Mouse (Mus musculus) liver, embryonic 11.5 days (tissue): Measurements from ENCODE around the gene Galp. TPM values are rescaled to one million over a fixed set of nuclear protein-coding genes. Genes with fewer than 3 reads are reported as not detected.

Source experiments
- ATAC-seq: fragments of 200-750 bp; cut with Nextera tagmentation; replicated peaks from 2 replicates; pipeline ENCODE4 v1.8.0; 2017; ENCODE audit warnings: moderate number of reproducible peaks, mild to moderate bottlenecking, moderate TSS enrichment, moderate library complexity; ENCODE audit not compliant: low FRiP score
- DNase-seq: peaks from one replicate; pipeline ENCODE4 v3.0.0-alpha.2; 2017; ENCODE audit warnings: low spot score
- H3K27ac ChIP-seq: fragments of 300-500 bp; sonication (generic); 2 replicates; pipeline ENCODE4 v1.5.1; 2014; ENCODE audit warnings: mild to moderate bottlenecking, low read depth, low read length, control low read depth
- H3K27me3 ChIP-seq: fragments of 300-500 bp; sonication (generic); replicated peaks from 2 replicates; pipeline ENCODE4 v1.6.1; 2014; ENCODE audit warnings: low read length, mixed read lengths; ENCODE audit not compliant: control insufficient read depth, insufficient read depth
- H3K36me3 ChIP-seq: fragments of 300-500 bp; sonication (generic); 2 replicates; pipeline ENCODE4 v1.6.1; 2014; ENCODE audit warnings: mild to moderate bottlenecking, low read length, moderate library complexity, mixed read lengths; ENCODE audit not compliant: control insufficient read depth, insufficient read depth
- H3K4me1 ChIP-seq: fragments of 300-500 bp; sonication (generic); replicated peaks from 2 replicates; pipeline ENCODE4 v1.6.1; 2014; ENCODE audit warnings: low read length, mixed read lengths; ENCODE audit not compliant: control insufficient read depth, insufficient read depth
- H3K4me2 ChIP-seq: fragments of 300-500 bp; sonication (generic); 2 replicates; pipeline ENCODE4 v1.6.1; 2014; ENCODE audit warnings: mild to moderate bottlenecking, control low read depth, moderate library complexity
- H3K4me3 ChIP-seq: fragments of 300-500 bp; sonication (generic); 2 replicates; pipeline ENCODE4 v1.5.1; 2014; ENCODE audit warnings: low read depth, low read length, control low read depth
- H3K9ac ChIP-seq: fragments of 300-500 bp; sonication (generic); 2 replicates; pipeline ENCODE4 v1.6.1; 2014; ENCODE audit warnings: low read depth, low read length, control low read depth
- H3K9me3 ChIP-seq: fragments of 300-500 bp; sonication (generic); 2 replicates; pipeline ENCODE4 v1.6.1; 2016; ENCODE audit warnings: low read length, inconsistent platforms, mixed read lengths; ENCODE audit not compliant: control insufficient read depth
- WGBS: fragments of 180-500 bp; shearing (Covaris S2); extraction: QIAGEN DNeasy Blood & Tissue Kit; methylation state at CpG from one replicate; pipeline ENCODE4 v1.1.7; 2014; 5-methylcytosine and 5-hydroxymethylcytosine counted together
- polyA plus RNA-seq: library from polyadenylated mRNA; unstranded; fragments of >200 nt; fragmentation: Nextera tagmentation; extraction: Ambion mirVana; gene quantifications from 2 replicates; pipeline ENCODE4 v1.2.1, GENCODE M21; 2014

Gene Galp
- polyA plus RNA-seq, 1 experiment from 2014 or later: not detected

- Histone ChIP-seq H3K4me2 (peak overlapping the region; percentile 90), H3K4me1 (peaks cover 28% of the 10 kb centered on the region), H3K27me3 (no peaks in the 10 kb centered on the region), H3K36me3 (no peaks in the 10 kb centered on the region), H3K9ac (peak overlapping the region; percentile 93), H3K27ac (peak overlapping the region; percentile 92), H3K9me3 (no peaks in the 10 kb centered on the region), H3K4me3 (peak overlapping the region; percentile 88)
- 41% methylated on average over 9 of the region's 9 CpGs for WGBS
- DNase-seq (no peak), ATAC-seq (no peak)
These were observed 39.9 kb upstream of the Galp start for GRCm38 (mm10) chr7:6156901-6157472.

- H3K27me3 ChIP-seq: no peaks in the 10 kb centered on the region
- H3K36me3 ChIP-seq: no peaks in the 10 kb centered on the region
- peak overlapping the region; percentile 90 for H3K4me2 ChIP-seq
- no peak overlapping the region for H3K4me3 ChIP-seq
- no peaks in the 10 kb centered on the region for H3K9me3 ChIP-seq
- peak overlapping the region; percentile 92; the same call in 1 of the 2 replicates for H3K27ac ChIP-seq
- ATAC-seq (no peak), DNase-seq (no peak)
- peaks cover 26% of the 10 kb centered on the region for H3K4me1 ChIP-seq
- 24% methylated on average over 1 of the region's 1 CpGs for WGBS
- H3K9ac ChIP-seq: no peak overlapping the region
These were observed 39.4 kb upstream of the Galp start for GRCm38 (mm10) chr7:6157479-6157878.

GRCm38 (mm10) chr7:6159604-6160003, 37.3 kb upstream of the Galp start:
- ATAC-seq (no peak), DNase-seq (no peak)
- H3K9ac ChIP-seq: no peak overlapping the region
- no peak overlapping the region for H3K27ac ChIP-seq
- H3K4me3 ChIP-seq: no peak overlapping the region
- no peaks in the 10 kb centered on the region for H3K9me3 ChIP-seq
- H3K36me3 ChIP-seq: no peaks in the 10 kb centered on the region
- H3K27me3 ChIP-seq: no peaks in the 10 kb centered on the region
- no peak overlapping the region for H3K4me2 ChIP-seq
- 83% methylated on average over 3 of the region's 3 CpGs for WGBS
- peaks cover 15% of the 10 kb centered on the region for H3K4me1 ChIP-seq

- H3K27ac ChIP-seq: no peak overlapping the region
- no peak overlapping the region for H3K4me3 ChIP-seq
- H3K9ac ChIP-seq: no peak overlapping the region
- no peak overlapping the region for H3K4me2 ChIP-seq
- 53% methylated on average over 3 of the region's 3 CpGs for WGBS
- ATAC-seq (no peak), DNase-seq (no peak)
- H3K4me1 ChIP-seq: peaks cover 12% of the 10 kb centered on the region
- H3K36me3 ChIP-seq: no peaks in the 10 kb centered on the region
- H3K9me3 ChIP-seq: no peaks in the 10 kb centered on the region
- no peaks in the 10 kb centered on the region for H3K27me3 ChIP-seq
These were observed 35.3 kb upstream of the Galp start for GRCm38 (mm10) chr7:6161541-6161940.

- H3K36me3 ChIP-seq: no peaks in the 10 kb centered on the region
- no peak overlapping the region for H3K9ac ChIP-seq
- H3K9me3 ChIP-seq: no peaks in the 10 kb centered on the region
- no peaks in the 10 kb centered on the region for H3K27me3 ChIP-seq
- no peak overlapping the region for H3K27ac ChIP-seq
- no peak for ATAC-seq
- peaks cover 6% of the 10 kb centered on the region for H3K4me1 ChIP-seq
- H3K4me2 ChIP-seq: no peak overlapping the region
- no peak for DNase-seq
- no peak overlapping the region for H3K4me3 ChIP-seq
- 65% methylated on average over 4 of the region's 4 CpGs for WGBS
These were observed 34.7 kb upstream of the Galp start for GRCm38 (mm10) chr7:6162172-6162571.

- ATAC-seq (no peak; the same call in 1 of the 2 replicates), DNase-seq (no peak)
- no peak overlapping the region for H3K9ac ChIP-seq
- H3K27ac ChIP-seq: no peak overlapping the region
- no peaks in the 10 kb centered on the region for H3K4me1 ChIP-seq
- no peak overlapping the region for H3K4me3 ChIP-seq
- H3K27me3 ChIP-seq: no peaks in the 10 kb centered on the region
- H3K36me3 ChIP-seq: no peaks in the 10 kb centered on the region
- H3K4me2 ChIP-seq: no peak overlapping the region
- WGBS: 56% methylated on average over 5 of the region's 5 CpGs
- no peaks in the 10 kb centered on the region for H3K9me3 ChIP-seq
These were observed 32.2 kb upstream of the Galp start for GRCm38 (mm10) chr7:6164671-6165070.

GRCm38 (mm10) chr7:6169403-6169802, 27.5 kb upstream of the Galp start:
- no peak overlapping the region for H3K4me3 ChIP-seq
- peaks cover 8% of the 10 kb centered on the region; the same call in 1 of the 2 replicates for H3K4me1 ChIP-seq
- peak overlapping the region; percentile 22; the same call in 1 of the 2 replicates for H3K4me2 ChIP-seq
- ATAC-seq (no peak), DNase-seq (no peak)
- H3K36me3 ChIP-seq: no peaks in the 10 kb centered on the region
- no peaks in the 10 kb centered on the region for H3K27me3 ChIP-seq
- H3K9me3 ChIP-seq: no peaks in the 10 kb centered on the region
- WGBS: 57% methylated on average over 3 of the region's 3 CpGs
- no peak overlapping the region for H3K9ac ChIP-seq
- peak overlapping the region; percentile 25; the same call in 1 of the 2 replicates for H3K27ac ChIP-seq

- H3K36me3 ChIP-seq: no peaks in the 10 kb centered on the region
- H3K4me3 ChIP-seq: no peak overlapping the region
- no peak overlapping the region for H3K4me2 ChIP-seq
- 75% methylated on average over 9 of the region's 9 CpGs for WGBS
- no peak for DNase-seq
- H3K27ac ChIP-seq: no peak overlapping the region
- no peaks in the 10 kb centered on the region for H3K9me3 ChIP-seq
- H3K4me1 ChIP-seq: peaks cover 14% of the 10 kb centered on the region
- ATAC-seq: no peak
- H3K9ac ChIP-seq: no peak overlapping the region
- no peaks in the 10 kb centered on the region for H3K27me3 ChIP-seq
These were observed 26.5 kb upstream of the Galp start for GRCm38 (mm10) chr7:6170391-6170790.

- ATAC-seq: no peak
- no peaks in the 10 kb centered on the region for H3K36me3 ChIP-seq
- 45% methylated on average over 6 of the region's 6 CpGs for WGBS
- no peaks in the 10 kb centered on the region for H3K9me3 ChIP-seq
- no peaks in the 10 kb centered on the region for H3K27me3 ChIP-seq
- peak overlapping the region; percentile 80 for H3K9ac ChIP-seq
- H3K4me3 ChIP-seq: peak overlapping the region; percentile 77
- peak overlapping the region; percentile 71 for H3K27ac ChIP-seq
- H3K4me1 ChIP-seq: peaks cover 14% of the 10 kb centered on the region
- peak overlapping the region; percentile 96 for H3K4me2 ChIP-seq
- DNase-seq: no peak
These were observed 26.0 kb upstream of the Galp start for GRCm38 (mm10) chr7:6170871-6171270.
